Mouse (Mus musculus) adrenal gland, adult (tissue): ENCODE measurements around the gene Chst3.
A peak's percentile ranks its signal among the peaks of the same experiment; 100 is the strongest.
"Not testable (repeated sequence)": the region's sequence is repeated elsewhere in the genome, so short reads cannot be mapped to it uniquely, and the experiment has no call there.

Experiments
- DNase-seq, 2 experiments: peaks; one replicate each; pipeline ENCODE4 v3.0.0; 2022 to 2023; ENCODE audit warnings: low spot score in 1 of 2; ENCODE audit not compliant: inconsistent age in 2 of 2

Gene Chst3

DNA sequence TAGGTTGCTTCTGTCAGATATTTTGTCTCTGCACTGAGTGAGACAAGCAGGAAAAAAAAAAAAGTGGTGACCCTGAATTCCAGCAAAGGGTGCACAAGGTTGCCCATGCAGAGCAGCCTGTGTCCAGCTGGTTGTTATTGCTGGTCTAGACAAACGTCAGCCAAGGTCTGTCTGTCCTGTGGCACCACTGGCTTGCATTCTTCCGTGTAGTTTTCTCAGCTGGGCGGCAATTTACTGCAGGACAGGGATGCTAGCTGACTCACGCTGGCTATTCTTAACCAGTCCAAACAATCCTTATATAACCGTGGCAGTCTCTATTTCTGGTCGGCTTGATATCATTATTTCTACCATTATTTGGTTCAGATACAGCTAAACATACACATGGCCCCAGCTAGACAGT is 18.1 kb downstream of the Chst3 start:
- DNase-seq: peak; percentile 80 to 86

DNA sequence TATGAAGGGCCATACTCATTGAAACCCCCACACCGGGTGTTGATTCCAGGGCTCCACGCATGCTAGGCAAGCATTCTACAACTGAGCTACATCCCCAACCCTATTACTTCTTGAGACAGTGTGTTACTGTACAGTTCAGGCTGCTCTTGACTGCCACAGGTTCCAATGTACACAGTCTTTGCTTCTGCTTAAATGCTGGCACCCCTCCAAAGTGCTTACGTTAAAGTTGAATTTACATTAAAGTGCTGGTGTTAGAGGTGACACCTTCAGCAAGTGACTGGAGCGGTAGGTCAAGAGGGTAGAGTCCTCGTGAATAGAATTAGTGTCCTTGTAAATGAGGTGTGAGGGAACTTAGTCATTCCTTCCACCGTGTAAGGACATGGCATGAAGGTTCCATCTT is 19.7 kb downstream of the Chst3 start:
- no peak for DNase-seq

DNA sequence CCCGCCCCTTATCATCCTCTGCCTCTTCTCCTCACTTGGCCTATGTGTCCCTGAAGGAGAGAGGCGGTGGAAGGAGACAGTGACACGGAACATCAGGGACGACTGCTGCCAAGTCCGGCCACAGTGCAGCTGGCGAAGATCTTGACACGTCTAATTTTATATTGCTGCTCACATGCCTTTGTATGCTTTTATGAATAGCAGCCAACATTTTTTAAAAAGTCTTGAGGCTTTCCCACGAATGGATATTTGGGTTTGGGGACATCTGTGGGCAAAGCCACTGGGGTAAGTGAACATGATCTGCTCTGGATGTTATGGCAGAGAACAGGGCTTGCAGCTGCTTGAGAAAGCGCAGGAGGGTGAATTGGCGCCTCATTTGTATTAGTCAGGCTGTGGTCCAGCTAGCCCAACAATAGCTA is 21.6 kb downstream of the Chst3 start:
- no peak for DNase-seq

DNA sequence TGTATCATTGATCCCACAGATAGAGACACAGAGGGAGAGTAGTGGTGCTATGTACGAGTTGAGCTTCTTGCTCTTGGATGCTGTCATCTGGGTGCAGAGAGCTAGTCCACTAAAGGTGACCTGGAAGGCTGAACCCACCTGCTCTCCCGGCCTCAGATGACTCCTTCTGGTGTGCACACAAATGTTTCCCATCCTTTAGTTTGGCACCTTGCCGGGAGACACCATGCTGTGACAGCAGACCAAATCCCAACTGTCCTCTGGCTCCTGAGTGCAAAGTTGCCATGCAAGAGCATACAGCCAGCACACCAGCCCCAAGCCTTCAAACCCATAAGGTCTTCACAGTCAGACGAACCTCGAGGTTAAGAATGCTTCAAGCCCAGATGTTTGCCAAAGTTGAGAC is 22.1 kb downstream of the Chst3 start:
- DNase-seq: no peak

DNA sequence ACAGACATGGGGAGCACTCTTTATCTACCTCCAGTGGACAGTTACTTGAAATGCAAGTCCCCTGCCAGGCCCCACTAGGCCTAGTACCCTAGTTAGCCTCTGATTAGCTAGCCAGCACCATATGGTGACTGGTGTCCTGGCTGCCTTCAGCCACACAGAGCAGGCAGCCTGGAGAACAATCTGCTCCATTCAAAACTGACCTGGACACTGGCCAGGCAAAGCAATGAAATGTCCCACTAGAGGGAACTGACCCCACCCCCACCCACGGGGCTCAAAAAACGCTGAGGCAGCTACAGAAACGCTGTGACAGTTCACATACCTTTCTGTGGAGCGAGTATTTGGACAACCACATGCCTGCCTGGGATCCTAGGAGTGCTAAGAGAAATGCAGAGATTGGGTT is 24.0 kb downstream of the Chst3 start:
- no peak for DNase-seq

DNA sequence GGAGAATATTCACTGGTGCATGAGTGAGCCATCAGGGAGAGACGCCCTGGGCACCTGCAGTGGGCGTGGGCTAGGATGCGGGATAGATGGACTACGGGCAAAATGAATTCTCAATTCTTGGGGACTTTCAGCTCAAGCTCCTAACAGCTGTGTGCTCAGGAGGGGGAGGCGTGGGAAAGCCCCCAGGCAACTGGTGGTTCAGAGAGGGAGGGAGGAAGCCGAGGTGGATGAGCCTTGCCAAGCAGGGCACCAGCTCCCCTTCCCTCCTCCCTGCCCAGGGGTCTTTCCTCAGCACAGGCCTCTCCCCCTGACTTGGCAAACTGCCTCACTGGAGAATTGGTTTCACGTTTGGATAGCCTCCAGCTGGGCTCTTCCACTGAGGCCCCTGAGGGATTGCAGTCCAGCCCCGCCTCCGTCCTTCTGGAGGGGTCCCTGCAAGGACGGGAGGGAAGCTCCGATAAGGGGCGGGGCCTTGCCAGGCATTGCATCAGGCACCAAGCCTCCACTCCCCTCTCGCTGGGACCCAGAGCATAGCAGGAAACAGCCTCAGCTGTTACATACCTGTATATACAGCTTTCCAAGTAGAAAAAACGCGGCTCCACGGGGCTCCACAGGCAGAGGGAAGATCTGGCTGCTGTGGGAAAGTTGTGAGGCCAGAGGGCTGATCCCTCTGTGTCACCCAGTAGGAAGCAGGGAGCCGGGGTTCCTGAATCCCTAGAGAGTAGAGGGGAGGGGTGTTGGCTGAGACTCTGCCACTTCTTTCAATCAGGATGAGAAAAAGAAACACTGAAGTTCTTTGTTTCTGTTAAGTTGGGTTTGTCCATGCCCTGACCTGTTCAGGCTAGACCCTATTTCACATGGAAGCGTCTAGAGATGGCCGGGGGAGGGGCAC is 25.3 kb downstream of the Chst3 start:
- peak in 1 of 2 experiments; percentile 32 for DNase-seq

DNA sequence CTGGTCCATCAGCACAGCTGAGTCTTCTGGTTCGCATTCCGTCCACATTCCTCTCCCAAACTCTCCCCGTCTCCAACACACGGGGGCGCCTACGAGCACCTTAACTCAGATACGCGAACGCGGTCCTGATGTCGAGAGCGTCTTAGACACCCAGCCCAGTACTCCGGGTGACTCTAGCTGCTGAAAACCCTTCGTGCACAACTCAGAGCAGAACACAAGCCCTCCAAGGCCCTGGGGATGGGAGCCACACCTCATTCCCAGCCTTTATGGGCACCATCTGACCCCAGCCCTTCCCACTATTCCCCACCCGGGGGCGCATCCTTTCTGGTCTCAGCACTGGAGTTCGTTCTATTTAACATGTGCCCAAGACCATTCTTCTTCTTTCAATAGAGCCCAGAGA is 27.3 kb downstream of the Chst3 start:
- peak; percentile 77 to 93 for DNase-seq

DNA sequence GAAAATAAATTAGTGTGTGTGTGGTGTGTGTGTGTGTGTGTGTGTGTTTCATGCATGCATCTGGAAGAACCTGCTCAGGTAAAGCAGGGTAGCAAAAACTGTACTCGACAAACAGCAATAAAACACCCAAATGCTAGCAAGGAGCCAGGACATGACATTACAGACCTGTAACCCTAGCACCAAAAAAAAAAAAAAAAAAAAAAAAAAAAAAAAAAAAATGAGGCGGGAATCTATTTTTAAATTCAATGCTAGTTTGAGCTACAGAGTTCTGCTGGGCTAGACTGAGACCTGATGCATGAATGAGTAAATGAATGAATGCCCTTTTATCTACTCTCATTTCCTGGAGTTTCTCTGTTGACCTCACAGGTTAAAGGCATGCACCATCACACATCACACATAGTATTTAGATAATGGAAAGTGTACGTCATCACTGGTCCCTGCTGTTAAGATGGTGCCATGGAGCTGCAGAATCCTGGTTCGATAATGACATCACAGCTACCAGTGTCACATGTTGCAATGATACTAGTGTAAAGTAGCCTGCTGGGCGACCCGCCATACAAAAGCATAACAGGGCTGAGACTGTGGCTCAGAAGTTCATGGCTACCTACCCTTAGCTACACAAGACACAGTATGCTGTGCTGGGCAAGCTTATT is 29.4 kb downstream of the Chst3 start:
- DNase-seq: no peak

DNA sequence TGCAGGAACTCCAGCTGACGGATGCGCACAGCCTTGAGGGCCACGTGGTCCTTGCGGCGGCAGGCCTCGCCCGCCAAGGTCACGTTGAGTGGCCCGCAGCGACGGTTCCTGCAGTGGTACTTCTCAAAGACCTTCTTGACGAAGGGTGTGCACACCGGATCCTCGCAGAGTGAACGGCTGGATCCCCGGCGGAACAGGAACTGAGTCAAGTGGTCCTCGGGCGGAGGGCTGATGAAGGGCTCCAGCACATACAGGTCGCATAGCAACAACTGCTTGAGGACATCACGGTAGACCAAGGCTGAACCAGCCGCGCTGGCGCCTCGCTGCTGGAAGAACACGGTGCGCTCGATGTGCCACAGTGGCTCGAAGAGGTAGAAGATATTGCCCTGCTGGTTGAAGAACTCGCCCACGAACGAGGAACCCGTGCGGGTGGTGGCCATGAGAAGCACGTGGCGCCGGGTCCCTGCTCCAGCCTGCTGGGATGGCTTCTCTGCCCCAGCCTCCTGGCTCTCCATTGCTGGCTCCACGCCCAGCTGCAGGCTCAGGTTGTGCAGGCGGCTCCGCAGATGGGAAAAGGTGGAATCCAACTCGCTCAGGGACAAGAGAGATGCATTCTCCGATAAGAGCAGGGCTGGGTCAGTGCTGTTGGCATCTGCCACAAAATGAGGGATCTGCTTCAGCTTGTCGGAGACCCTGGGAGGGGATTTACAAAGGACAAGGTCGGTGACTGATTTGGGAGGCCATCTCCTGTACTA is 32.7 kb downstream of the Chst3 start:
- DNase-seq: peak; percentile 54 to 81

DNA sequence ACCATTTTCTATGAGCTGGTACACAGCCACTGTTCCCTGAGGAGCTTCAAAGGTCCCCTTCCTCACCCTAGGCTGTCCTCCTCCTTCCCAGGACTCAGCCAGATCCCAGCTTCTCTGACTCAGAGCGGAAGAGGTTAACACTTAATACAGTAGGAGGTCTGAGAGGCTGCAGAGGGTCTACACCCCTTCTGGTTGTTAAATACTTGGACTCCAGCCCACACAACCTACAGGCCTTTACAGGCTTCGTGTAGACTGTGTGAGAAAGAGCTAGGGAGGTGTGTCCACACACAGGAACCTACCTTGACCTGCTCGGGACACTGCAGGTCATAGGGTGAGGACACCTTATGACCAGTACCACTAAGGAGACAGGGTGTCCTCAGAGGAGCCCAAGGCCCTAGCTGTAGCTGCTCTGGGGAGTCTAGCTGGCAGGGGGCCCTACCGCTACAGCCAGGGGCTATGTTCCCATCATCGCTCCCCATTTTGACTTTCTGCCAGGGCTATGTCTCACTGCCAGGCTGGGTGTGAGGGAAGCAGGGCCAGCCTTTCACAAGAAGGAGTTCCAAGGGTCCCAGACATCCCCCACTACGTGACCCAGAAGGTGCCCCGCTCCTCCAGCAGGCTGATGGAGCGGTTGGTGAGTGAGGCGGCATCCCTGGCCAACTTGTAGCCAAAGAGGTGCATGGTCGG is 33.9 kb downstream of the Chst3 start:
- DNase-seq: no peak

DNA sequence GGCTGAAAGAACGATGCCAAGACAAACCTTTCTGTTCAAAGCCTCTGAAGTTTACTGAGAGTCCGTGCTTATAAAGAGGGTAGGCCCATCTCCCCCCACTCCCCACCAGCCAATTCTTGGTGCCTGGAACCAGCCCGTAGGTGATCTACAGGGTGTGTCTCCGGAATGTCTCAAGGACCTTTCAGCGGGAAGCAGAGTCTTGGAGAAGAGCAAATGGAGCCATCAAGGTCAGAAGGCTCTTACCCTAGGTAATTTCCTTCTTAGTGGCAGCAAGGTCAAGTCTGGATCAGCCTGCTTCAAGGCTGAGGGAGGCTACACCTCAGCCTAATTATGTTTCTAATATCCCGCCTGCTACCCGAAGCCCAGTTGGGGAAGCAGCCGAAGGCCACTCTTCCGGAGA is 43.8 kb downstream of the Chst3 start:
- not testable (repeated sequence) for DNase-seq

DNA sequence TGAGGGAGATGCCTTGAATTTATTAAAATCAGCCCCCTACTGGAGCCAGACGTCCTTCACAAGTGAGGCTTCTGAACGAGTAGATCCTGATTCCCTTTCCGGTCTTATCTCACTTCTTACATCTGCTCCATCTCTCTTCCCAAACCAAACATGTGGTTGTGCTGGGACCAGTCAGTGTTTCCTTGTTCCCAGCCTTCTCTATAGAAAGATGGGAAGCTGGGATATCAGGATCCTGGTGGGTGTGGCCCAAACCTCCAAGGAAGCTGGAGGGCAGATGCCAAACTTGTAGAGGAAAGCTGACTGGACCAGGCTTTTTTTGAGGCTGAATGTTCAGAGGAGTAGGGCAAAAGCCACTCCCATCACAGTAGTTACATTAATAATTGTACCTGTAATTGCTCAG is 44.6 kb downstream of the Chst3 start:
- DNase-seq: peak in 1 of 2 experiments; percentile 52

DNA sequence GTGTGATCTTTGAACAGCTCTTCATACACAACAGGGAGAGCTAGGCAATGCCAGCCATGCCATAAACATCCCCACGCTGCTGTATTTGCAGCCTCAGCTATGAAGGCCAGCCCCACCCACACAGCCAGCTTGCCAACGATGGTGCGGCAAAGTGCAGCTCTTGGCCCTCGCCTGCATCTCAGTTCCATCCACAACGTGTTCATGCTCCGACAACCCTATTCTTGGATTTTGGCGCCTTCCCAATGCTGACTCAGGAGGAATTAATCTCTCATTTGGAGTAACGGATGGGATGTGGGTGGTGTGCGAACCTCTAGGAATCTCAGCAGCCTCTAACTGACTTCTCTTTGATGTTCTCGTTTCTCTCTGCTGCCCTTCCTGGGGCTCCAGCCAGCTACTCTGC is 46.0 kb downstream of the Chst3 start:
- peak; percentile 81 to 93 for DNase-seq

DNA sequence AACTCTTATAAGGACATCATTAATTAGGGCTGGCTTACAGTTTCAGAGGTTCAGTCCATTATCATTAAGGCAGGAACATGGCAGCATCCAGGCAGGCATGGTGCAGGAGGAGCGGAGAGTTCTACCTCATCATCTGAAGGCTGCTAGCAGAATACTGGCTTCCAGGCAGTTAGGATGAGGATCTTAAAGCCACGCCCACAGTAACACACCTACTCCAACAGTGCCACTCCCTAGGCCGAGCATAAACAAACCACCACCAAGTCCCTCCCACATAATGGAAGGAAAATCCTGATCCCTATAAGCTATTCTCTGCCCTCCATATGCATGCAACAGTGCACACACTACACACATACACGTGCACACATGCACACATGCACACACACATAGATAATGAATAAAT is 46.8 kb downstream of the Chst3 start:
- DNase-seq: no peak

DNA sequence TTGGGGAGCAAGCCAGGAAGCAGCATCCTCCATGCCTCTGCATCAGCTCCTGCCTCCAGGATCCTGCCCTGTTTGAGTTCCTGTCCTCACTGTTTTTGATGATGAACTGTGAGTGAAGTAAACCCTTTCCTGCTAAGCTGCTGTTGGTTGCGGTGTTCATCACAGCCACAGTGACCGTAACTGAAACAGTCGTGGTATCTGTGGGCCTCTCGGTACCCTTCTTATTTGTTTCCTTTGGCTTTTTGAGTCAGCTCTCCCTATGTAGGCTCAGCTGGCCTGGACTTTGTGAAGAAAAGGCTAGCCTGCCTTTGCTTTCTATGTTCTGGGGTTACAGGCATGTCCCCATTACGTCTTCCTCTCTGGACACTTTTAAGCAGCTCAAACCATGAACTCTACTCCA is 47.7 kb downstream of the Chst3 start:
- no peak for DNase-seq

DNA sequence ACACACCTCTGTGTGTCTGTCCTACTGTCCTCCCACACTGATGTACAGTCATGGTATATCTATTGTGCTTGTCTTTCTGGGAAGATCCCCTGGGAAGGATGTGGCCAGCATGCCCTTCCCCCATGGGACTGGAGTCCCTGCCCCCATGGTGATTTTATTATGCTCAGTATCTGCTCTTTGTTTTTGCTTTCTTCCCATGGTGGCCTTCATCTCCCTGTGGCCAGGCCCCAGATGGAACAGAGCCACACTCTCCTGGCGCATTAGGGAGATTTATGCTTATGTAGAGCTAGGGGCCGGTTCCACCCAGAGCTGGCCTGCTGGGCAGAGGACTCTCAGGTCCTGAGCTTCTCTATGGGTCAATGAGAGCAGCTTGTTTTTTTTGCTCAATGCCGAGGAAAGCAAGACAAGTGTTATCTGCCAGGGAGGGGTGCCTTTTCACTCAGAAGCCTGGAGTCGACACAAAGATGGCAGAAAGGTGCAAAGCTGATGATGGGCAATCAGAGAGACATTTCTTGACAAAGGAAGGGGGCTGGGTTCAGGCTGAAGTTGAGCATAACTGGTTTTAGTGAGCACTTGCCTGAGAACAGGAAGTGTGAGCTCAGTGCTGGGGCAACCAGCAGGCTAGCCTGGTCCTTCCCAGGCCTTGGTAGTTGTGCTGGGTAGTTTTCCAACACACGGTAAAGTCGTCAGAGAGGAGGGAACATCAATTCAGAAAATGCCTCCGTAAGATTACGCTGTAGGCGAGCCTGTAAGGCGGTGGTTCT is 48.6 kb downstream of the Chst3 start:
- peak; percentile 74 to 89 for DNase-seq

DNA sequence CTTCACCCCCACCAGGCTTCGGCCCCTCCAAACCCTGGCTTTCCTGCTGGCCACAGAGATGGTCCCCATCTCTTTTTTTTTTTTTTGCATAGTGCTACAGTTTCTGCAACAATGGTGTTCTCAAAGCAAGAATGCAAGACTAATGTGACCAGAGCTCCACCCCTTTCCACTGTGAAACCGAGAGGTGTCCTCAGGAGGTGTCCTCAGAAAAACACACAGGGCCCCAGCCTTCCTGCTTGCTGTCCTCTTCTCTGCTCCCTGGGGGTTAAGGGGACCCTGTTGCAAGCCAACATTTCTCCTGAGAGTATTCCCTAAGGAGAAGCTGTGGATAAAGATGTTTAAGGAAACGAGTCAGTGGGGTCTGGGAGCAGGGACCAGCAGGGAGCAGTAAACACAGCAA is 50.1 kb downstream of the Chst3 start:
- no peak for DNase-seq

DNA sequence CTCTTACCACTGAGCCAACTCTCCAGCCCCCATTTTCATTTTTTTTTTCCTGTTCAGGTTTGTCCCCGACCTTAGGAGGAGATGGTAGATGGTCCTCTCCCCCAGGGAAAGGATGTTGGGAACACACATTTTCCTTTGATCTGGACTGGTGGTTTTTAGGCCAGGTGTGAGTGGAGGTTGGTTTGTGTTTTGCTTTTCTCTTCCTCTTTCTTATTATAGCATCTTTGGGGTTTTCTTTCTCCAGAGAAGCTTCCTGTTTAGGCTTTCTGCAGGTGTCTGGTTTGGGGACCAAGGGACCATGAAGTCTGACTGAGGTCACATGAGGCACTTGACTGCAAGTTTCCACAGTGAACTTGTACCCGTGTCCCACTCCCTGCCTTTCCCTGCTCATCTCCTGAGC is 50.8 kb downstream of the Chst3 start:
- no peak for DNase-seq

DNA sequence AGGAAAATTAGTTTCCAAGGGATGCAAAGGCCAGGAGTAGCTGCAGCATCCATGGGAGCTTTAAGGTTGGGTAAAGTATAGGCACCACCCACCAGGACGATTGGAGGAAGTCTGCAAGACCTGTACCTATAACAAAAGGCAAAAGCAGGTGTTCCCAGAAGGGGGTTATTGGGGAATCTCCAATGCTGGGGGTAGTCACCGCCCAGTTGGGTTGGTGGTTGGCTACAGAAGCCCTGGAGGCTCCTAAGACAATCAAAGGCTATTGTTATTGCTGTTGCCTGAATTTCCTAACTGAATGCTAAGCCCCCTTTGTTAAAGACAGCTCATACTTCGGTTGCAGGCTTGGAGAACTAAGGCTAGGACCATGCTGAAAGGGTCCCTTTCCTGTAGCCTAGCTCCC is 53.0 kb downstream of the Chst3 start:
- no peak for DNase-seq

DNA sequence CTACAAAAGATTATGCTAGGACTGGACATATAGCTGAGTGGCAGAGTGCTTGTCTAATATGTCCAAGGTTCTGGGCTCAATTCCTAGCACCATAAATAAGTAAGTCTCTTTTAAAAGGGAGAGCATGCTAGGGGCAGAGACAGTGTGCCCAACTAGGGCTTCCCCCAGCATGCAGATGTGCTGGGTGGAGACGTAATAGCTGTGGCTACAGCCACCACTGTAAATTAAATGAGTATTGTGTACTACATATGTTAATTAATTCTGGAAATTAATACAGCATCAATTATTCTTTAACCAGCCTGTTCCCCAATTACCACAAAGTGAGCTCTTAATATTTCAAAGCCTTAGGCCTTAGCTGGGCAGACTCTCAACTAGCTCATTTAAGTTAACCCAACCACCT is 54.2 kb downstream of the Chst3 start:
- DNase-seq: no peak

DNA sequence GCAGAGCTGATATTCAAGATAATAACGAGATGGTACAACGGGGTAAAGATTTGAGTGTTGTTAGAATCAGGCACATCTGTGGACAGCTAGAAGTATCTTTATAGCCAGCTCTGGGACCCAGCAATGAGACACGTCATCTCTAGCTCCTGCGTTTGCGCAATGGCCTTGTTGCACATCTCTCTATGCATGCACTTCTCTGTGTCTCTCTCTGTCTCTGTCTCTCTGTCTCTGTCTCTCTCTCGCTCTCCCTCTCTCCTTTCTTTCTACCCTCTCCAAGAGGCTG is 56.1 kb downstream of the Chst3 start:
- DNase-seq: no peak
